Mouse (Mus musculus): ENCODE results near the gene Tmem145.

DNA sequence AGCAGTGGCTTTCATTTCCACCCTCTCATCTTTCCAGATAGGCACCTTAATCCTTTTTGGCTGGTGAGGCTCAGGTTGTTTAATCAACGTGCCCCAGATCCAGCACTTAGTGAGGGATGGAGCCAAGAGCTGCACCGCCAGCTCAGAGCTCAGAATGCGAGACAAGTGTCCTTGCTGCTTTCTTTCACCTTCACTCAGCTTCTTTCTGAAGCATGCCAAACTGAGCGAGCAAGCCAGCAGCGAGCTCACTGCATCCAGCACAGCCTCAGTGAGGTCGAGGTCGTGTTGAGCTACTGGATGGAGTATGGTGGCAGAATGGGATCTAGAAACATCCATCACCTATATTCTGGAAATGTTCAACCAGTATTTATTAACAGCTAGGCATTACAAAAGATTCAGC is 7.4 kb downstream of the Tmem145 start:
- TF ChIP-seq CTCF (IDR thresholded peaks at IDR 0.05; ENCODE audit: borderline replicate concordance, extremely low read depth, insufficient read depth, insufficient read length) (no peak), POLR2A (IDR thresholded peaks at IDR 0.05; ENCODE audit: borderline replicate concordance, extremely low read depth, insufficient read depth, insufficient read length, poor library complexity, severe bottlenecking) (no peak)

Measured in brain, embryonic 14.5 days (tissue).